Mouse (Mus musculus): Measurements from ENCODE around the gene Slc35f4.

The Slc35f4 gene

DNA sequence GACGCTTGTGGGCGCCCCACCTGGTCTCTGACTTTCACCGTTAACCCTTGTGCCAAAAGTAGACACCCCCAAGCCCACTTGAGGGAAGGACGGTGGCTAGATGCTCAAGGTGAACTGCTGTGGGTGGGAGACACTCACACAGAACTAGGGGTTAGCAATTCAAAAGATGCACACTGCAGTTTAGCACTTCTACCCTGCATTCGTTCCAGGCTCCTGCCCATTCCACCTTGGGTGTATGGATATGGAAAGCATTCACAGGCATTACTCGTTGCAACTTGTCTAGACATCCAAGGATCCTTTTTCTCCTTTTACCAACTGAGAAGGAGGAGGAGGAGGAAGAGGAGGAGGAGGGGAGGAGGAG lies at the start of gene Slc35f4:
Slc35f4 (minus strand) TSS at position 116 of the 361 bp plus-strand sequence.
- no peak for DNase-seq (ENCODE audit: low read depth, low spot score)

DNA sequence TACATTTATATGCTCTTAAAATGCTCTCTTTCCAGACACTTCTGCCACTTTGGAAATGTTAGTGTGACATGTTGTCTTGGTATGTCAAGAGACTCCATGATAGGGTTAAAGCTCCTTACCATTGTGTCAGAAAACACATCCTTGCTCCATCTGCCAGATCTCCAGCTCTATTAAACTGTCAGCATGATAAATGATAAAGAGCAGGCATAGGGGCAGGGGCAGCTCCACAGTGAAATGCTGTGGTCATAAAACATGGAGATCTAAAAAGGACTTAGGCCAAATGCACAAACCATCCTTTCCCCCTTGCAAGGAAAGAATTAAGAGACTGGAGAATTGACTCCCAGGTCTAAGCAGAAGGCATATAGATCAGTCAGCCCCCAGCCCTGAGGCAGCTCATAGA lies 42.5 kb upstream of the Slc35f4 start:
- DNase-seq (ENCODE audit: low read depth, low spot score) = no peak

DNA sequence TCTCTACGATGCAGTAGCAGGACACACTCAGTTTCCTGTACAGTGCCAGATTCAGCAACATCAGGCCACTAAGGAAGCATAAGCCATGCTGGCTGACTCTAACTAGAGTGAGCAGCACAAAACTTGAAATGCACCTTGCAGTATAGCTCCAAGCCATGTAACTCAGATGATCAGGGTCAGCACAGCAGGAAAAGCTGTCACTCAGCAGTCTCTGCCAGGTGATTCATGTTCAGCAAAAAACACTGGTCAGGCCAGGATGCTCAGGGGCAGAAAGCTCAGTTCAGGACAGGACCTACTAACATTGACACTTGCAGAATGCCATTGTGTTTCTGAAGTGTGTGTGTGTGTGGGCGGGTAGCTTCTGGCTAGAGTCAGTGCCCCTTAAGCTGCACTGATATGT lies 34.9 kb upstream of the Slc35f4 start:
- DNase-seq (ENCODE audit: low read depth, low spot score) = no peak

DNA sequence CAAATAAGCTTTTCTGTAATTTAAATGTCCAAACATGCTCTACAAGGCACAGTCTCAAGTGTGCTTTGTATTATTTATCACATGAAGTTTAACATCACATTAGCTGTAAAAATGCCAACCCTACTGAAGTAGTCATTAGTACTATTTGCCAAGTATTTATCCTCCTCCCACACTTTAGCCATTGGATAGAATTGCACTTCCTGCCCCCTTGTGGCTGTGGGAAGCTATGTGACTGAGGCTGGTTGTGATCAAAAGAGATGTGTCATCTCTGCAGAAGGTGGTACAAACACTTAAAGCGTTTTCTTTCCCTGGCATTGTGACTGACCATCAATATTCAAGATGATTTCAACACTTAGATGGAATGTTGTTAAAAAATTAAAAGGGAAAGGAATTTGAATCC lies 14.3 kb upstream of the Slc35f4 start:
- DNase-seq (ENCODE audit: low read depth, low spot score) = peak; percentile 3

DNA sequence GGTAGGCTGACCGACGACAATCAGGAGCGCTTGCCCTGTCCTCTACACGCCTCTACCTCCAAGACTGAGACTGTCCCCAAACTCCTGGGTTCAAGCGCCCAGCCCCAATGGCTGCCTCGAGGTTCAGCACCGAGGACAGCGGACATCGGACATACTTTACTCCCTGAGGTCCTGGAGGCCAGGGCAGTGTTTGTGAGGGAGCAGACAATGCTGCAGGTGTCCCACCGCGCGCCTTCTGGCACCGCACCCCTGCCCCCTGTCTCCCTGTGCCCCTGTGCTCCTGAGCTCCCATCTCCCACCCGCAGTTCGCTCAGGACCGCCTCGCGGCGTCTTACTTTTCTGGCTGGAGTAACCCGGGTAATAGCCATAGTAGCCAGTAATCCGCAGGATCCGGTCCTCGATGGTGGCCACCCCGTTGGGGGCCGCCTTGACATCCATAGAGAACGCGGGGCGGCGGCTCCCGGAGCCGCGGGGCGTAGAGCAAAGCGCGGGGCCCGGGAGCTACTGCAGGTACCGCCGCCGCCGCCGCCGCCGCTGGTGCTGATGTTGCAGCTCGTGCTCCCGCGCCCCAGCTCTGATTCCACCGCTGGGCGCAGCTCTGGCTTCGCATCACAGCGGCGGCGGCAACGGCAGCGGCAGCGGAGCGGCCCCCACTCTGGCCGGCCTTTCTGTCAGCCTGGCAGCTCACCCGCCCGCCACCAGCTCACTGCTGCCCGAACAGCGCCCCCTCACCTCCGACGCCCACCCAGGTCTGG lies 493 bp downstream of the Slc35f4 start:
- no peak for DNase-seq (ENCODE audit: low read depth, low spot score)

DNA sequence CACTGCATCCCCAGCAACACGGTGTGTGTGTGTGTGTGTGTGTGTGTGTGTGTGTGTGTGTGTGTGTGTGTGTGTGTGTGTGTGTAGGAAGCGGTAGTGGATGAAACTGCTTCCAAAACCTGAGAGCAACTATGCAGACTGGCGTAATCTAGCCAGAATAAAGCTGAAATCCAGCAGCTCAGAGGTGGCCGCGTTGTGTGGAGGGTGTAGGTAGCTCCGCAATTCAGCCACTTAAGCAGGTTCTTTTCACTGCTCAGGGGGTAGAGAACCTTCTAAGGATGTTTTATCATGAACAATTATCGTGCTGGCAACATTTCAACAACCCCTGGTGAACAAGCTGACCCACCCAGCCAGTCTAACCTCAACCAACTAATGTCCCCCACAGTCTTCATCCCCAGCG lies 1.2 kb downstream of the Slc35f4 start:
- no peak for DNase-seq (ENCODE audit: low read depth, low spot score)

DNA sequence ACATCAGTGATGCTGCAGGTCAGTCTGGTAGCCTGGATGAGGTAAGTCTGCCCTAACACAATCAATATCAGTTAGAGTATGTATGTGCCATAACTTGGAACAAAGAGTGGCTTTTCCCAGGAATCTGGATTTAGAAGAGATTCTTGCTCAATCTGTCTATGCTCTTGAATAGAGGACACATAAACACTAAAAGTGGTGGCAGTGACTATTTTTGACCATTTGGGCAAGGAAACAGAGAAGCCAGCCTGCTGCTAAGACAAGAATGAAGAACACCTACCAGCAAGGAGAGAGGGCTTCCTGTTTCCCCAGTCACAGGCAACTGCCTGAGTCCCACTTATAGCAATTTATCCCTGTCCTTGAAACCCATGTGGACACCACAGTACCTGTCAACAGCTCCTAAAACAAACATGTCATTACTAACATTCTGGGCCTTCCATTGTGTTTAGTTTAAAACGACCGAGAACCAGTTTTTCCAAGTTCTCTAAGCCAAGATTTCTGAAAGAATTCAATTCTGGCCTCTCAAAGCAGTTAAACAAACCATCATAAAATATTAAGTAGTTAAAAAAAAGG lies 10.7 kb downstream of the Slc35f4 start:
- no peak for DNase-seq (ENCODE audit: low read depth, low spot score)

DNA sequence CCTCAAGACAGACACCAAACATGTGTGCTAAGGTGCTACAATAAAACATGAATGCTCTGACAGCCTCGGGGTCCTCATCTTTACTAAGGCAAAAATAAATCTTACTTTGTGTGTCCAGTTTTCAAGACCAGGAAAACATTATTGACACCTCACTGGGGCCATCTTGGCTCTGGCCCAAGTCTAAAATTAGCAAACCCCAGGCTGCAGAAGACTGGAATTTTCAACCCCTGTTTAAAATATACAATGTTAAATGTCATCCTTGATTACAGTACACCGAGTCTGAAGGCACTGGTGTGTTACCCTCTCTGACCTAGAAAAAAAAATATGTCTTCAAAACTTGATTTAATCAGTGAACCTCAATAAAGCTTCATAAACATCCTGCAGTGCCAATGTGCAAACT lies 11.7 kb downstream of the Slc35f4 start:
- no peak for DNase-seq (ENCODE audit: low read depth, low spot score)

DNA sequence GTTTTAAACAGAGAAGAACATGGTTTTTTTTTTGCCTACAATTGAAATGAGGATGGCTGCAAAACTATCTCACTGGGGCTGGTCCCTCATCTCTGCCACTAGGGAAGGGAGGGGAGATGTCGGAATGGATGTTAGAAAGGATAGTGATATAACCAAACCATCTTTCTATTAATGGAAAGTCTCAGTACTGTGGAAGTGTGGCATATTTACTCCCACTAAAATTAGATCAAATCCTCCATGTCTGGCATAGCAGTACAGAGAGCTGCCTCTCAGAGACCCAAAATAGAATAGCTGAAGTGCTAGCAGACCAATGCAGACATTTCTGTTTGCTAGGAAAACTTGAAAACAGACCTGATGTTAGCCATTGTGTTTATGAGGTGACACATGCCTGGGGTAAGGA lies 30.7 kb downstream of the Slc35f4 start:
- DNase-seq (ENCODE audit: low read depth, low spot score) = no peak

DNA sequence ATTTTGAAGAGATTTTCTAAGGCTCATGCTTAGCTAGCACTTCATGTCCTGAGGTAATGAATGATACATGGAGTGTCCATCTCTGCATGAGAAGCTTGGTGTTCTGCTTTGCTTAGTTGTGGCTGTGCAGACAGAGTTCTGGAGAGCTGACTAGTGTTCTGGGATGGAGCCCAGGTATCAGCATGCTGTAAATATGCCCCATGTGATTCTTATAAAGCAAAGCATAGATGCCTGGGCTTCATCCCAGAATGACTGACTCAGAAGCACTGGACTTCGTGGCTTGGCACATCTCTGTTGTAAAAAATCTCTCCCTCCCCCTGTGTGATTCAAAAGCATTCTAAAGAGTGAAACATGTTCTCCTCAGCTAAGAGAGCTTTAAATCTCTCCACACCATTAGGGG lies 32.1 kb downstream of the Slc35f4 start:
- peak; percentile 33 for DNase-seq (ENCODE audit: low read depth, low spot score)

DNA sequence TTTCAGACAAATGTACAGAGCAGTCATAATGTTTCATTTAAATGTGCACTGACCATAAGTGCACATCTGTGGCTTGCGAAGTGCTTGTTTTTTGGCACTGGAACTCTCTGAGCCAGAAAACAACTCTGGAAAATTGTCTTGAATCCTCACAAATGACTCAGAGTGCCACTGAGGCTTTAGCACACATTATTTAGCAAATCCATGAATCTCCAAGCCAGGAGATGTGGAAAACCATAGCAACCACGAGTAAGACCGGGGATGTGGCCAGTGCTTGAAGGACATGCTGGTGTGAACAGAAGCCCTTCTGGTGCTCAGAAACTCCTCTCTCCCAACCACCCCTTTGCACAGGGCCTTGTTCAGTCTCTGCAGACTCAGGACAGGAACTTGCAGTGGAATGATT lies 33.3 kb downstream of the Slc35f4 start:
- DNase-seq (ENCODE audit: low read depth, low spot score) = no peak

DNA sequence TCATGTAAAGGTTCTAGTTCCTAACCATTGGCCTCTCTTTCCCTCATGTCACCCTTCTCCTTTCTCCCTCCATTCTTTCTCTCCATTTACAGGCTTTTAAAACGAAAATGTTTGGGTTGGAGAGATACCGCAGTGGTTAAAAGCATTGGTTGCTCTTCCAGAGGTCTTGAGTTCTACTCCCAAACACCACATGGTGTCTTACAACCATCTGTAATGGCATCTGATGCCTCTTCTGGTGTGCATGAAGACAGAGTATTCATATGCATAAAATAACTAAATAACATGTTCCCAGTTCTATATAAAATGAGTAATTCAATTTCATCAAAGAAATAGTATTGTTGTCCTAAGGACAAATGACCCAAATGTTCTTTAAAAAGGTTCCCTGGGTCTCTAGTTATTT lies 49.2 kb downstream of the Slc35f4 start:
- no peak for DNase-seq (ENCODE audit: low read depth, low spot score)

DNA sequence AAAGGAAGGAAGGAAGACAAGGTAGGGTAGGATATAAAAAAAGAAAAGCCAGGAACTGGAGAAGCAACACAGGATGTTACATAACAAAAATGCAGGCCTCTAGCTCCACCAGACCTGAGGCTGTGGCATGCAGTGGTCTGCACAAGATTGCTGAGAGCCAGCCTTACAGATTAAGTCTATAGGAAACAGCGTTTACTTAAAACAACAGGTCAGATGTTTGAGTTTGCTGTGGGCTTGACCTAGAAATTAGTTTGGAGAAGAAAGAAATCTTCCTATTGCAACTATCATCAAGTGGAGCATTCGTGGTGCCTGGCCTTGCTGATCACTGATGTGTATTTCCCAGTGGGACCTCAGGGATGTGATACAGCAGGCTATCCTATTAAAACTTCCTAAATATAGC lies 64.1 kb downstream of the Slc35f4 start:
- no peak for DNase-seq (ENCODE audit: low read depth, low spot score)

DNA sequence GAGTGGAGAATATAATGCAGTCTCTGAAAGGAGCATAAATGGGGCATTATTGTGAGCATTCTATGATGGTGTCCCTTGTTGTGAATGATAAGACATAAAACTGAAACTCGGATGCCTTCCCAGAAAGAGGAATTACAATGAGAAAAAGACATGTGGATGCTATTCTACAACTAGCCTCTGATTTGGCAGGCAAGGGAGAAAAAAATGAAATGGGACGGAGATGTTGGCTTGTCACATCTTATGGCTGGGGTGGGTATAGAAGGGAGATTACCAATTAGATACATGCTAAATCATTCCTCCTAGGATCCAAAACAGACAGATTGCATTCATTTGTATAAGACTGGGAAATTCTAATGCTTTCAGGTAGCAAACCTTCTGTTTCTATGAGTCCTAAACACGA lies 65.0 kb downstream of the Slc35f4 start:
- DNase-seq (ENCODE audit: low read depth, low spot score) = no peak

DNA sequence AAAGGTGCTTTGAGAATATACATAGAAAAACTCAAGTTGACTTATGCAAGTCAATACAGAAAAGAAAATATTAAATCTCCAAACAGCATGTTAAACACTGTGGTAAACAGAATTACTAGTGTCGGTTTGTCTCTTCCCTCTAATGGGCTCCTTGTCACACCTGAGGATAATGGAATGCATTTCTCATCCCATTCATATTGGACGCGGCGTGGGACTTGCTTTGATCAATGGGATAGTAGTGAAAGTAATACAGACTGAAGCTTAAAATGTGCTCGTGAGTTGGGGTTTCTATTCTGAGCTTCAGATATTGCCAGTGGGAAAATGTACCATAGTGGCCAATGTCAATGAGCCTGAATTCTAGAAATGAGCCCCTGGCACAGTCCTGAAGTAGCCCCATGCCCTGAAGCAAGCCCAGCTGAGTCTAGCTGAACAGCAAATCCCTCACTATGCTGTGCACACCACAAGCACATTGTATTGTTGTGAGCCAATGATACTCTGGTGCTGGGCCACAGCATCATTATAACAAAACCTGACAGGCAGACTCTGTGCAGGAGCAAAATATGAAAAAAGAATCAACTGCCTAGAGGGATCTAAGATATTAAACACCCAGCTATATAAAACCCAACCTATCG lies 71.4 kb downstream of the Slc35f4 start:
- DNase-seq (ENCODE audit: low read depth, low spot score) = no peak

DNA sequence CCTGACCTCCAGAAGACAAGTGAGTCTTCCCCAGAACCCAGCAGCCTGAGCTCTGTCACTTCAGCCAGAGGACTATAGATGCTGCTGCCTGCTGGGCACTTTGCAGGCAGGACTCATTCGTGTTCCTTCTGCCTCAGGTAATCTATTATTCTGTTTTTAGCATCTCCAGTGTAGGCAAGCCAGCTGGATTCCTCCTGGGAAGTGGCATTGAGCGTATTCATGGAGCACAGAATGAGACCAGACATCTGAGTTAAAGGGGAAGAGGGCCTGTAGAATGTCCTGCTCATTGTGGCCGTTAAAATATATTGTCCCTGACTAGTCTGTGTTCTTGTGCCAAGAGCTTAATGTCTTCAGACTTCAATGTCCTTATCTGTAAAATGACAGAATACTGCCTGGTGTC lies 72.1 kb downstream of the Slc35f4 start:
- no peak for DNase-seq (ENCODE audit: low read depth, low spot score)

DNA sequence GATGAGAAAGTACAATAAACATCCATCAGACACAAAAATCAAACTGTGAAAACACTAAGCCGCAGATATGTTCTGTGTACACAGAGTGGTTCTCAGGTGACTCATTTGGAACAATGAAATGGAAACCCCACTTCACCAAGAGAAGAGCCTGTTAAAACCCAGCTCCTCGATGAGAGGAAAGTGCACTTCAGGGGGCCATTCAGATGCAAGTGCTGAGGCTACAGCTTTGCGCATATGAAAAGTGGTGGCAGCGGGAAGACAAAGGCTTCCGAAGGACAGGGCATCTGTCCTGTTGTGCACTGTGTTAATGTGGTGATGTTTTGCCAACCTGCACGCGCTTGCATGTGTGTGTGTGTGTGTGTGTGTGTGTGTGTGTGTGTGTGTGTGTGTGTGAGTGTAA lies 78.2 kb downstream of the Slc35f4 start:
- DNase-seq (ENCODE audit: low read depth, low spot score) = no peak

DNA sequence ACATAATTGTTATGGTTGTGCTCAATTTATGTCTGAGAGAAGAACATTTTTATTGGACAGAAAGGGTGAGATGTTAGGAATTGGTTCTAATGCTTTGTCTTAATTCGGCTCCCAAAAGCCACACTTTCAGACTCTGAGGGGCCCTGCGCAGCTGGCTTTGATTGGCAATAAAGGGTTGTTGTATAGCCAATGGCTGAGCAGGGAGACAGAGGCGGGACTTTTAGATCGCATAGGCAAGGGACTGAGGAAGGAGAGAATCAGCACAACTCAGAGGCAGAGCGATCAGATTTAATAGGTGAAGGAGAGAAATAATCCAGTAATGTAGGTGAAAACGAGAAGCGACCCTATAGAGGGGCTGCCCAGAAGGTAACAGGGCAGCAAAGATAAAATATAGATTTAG lies 79.4 kb downstream of the Slc35f4 start:
- no peak for DNase-seq (ENCODE audit: low read depth, low spot score)

DNA sequence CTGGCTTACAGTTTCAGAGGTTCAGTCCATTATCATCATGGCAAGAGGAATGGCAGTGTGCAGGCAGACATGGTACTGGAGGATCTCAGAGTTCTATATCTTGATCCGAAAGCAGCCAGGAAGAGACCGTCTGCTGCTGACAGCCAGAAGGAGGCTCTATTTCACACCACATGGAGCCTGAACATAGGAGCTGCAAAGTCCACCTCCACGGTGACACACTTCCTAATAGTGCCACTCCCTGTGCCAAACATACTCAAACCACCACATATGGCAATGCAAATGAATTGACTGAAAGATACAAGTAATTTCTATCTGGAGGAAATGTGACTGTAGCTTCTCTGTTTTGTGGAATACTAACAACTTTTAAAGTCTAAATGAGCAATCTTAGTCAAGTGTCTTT lies 89.0 kb downstream of the Slc35f4 start:
- no peak for DNase-seq (ENCODE audit: low read depth, low spot score)

DNA sequence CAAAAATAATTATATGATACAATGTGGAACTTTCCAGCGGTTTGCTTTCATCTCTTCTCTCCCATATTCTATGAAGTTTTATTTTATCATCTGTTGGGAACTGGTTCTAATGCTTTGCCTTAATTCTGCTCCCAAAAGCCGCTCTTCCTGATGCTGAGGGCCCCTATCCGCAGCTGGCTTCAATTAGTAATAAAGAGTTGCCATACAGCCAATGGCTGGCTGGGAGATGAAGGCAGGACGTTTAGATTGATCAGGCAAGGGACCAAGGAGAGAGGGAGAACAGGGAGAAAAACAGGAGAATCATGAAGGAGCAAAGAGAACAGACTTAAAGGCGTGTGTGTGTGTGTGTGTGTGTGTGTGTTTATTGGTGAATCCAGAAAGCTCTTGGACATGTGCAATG lies 94.0 kb downstream of the Slc35f4 start:
- DNase-seq (ENCODE audit: low read depth, low spot score) = no peak

DNA sequence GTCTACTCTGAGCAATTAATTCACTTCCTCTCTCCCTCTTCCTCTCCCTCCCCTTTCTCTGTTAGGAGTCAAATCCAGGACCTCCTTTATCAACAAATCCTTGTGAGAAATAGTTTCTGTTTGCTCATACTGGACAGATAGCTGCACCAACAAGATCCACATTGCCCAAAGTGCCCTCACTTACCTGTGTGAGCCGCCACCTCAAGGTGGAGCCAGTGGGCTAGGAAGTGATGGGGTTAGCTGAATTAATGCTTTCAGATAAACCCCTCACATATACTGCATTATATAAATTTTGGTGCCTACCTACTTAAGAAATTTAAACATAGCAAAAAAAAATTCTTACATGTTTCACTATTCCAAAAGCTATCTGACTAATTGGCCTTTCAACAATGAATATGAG lies 133.4 kb downstream of the Slc35f4 start:
- no peak for DNase-seq (ENCODE audit: low read depth, low spot score)

DNA sequence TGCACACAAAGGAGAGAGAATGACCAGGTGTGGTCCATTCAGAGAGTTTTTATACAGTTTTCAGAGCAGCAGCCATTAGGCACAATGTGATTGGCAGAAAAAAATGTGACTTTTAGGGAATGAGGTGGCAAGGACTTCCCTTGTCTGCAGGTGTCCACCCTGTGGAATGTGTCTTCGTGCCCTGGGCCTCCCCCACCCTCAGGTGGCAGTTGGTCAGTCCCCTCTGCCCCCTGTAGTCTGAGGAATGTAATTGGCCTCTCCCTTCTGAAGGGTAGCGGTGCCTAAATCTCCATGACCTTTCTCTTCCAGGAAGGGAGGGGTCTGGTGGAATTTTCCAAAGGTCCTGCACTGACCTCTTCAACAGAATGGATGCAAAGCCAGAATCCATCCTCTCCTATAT lies 163.7 kb downstream of the Slc35f4 start:
- DNase-seq (ENCODE audit: low read depth, low spot score) = no peak

DNA sequence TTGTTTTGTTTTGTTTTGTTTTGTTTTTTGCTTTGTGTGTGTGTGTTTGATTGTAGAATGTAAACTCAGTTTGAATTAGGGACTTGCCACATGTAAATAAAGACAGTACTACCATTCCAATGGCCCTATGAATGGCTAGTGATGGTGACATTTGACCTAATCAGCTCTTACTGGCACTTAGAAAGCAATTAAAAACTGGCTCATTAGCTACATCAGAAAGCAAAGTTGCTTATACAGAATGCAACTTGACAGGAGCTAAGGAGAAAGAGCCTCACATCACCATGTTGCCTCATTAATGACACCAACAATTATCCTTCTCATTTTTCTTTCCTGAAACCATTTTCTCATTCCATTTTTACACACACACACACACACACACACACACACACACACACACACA lies 170.3 kb downstream of the Slc35f4 start:
- no peak for DNase-seq (ENCODE audit: low read depth, low spot score)

DNA sequence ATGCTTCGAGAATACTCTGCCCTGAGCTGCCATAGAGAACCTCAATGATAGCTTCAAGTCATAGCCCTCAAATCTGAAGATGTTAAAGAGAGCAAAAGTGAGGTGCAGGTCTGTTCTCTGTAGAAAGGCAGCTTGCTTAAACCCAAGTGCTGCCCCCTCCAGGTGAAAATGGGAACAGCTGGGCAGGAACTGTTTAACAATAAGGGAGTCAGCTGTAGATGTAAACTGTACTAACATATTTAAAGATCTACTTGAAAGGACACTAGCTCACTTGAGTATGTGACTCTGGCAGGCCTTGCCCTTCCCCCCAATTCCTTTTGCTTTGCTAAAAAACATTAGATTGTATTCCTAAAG lies 177.0 kb downstream of the Slc35f4 start:
- DNase-seq (ENCODE audit: low read depth, low spot score) = peak; percentile 5

Measured in 3T3-L1 (cell line).